Mouse (Mus musculus) heart, postnatal 0 days (tissue): Measurements from ENCODE around the gene Amfr.

Experiments used
- CTCF ChIP-seq: IDR thresholded peaks from 2 replicates; pipeline ENCODE4 v1.5.1; 2016; ENCODE audit warnings: antibody characterized with exemption, control low read depth, low read depth
- EP300 ChIP-seq: IDR thresholded peaks from 2 replicates; pipeline ENCODE4 v1.6.1; 2016; ENCODE audit warnings: antibody characterized with exemption, low read depth

DNA sequence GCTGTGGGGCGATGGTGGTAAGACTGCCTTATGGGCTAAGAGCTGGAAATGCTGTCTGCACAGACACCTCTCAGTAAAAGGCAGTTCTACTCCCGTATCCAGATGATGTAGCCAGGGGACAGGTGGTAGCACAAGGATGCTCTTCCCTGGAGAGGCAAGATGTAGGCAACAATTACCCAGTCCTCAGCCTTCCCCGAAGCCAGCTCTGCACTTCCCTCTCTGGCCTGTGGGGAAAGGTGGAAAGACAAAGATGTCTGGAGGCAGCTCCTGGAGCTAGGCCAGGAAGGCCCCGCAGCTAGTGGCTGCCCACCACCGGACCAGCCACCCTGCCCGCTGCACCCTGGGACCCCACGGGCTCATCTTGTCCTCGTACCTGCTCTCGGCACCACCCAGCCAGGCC, 60.1 kb downstream of the Amfr start:
- no peak for TF ChIP-seq CTCF
- no peak for TF ChIP-seq EP300
